Comparison of ENCODE assay signal across 11 mouse cellular contexts in genomic region chr19:57367201-57367600, GRCm38 (mm10). TPM values are rescaled to one million over a fixed set of nuclear protein-coding genes. Genes with fewer than 3 reads are reported as not detected.
DNase-seq lines count a peak whose midpoint lies in the region; ATAC-seq and TF ChIP-seq lines count a peak whose summit lies in the region.
"Had no signal": no experiment of that assay in that cellular context is flagged by ENCODE, and none has a peak within 500 bp of the region (broad histone marks: within the 10 kb centered on the region; RNA-seq: fewer than 3 reads in every experiment).

No protein-coding gene starts in this region.

- peaks cover 66% of the 10 kb centered on the region for H3K4me1 ChIP-seq in heart, embryonic 15.5 days (replicated peaks)
- H3K4me1 ChIP-seq in brown adipose tissue, adult 24 weeks (ENCODE audit: control insufficient read depth, insufficient read depth, insufficient read length, low read length): peaks cover 36% of the 10 kb centered on the region
- H3K4me1 ChIP-seq in liver, embryonic 14.5 days (replicated peaks; ENCODE audit: control insufficient read depth in 2 of 2, insufficient read depth in 2 of 2, low read length in 1 of 2): peaks cover 10 to 62% of the 10 kb centered on the region in 2 experiments

- 50% methylated on average over 4 of the region's 4 CpGs for WGBS in heart, embryonic 15.5 days
- 69% methylated on average over 4 of the region's 4 CpGs for WGBS in liver, embryonic 14.5 days (ENCODE audit: insufficient replicate concordance)

- no peak for TF ChIP-seq CTCF in liver, embryonic 14.5 days (IDR thresholded peaks at IDR 0.05; ENCODE audit: low read depth)

- no peak overlapping the region for H3K4me2 ChIP-seq in heart, embryonic 15.5 days
- peak overlapping the region; percentile 29 for H3K4me2 ChIP-seq in liver, embryonic 14.5 days (ENCODE audit: low read depth)
- H3K4me2 ChIP-seq: embryonic facial prominence, embryonic 15.5 days; midbrain, embryonic 12.5 days had no signal

- no peak; the same call in 1 of the 2 replicates for ATAC-seq in heart, embryonic 15.5 days (replicated peaks; ENCODE audit: insufficient number of reproducible peaks, insufficient read depth, low FRiP score, low read depth)
- ATAC-seq in liver, embryonic 14.5 days (ENCODE audit: insufficient read depth): no peak

- peak overlapping the region; percentile 60 for H3K27ac ChIP-seq in heart, embryonic 15.5 days
- H3K27ac ChIP-seq in brown adipose tissue, adult 24 weeks (replicated peaks; ENCODE audit: low read depth, low read length): peak overlapping the region; percentile 56
- no peak overlapping the region for H3K27ac ChIP-seq in liver, embryonic 14.5 days
- H3K27ac ChIP-seq: embryonic facial prominence, embryonic 15.5 days had no signal

- no peak overlapping the region for H3K4me3 ChIP-seq in heart, embryonic 15.5 days
- no peak overlapping the region for H3K4me3 ChIP-seq in brown adipose tissue, adult 24 weeks (ENCODE audit: insufficient read depth, low read depth, low read length)
- no peak overlapping the region for H3K4me3 ChIP-seq in liver, embryonic 14.5 days (ENCODE audit: insufficient read depth in 1 of 2, low read depth in 2 of 2, low read length in 2 of 2)
- H3K4me3 ChIP-seq: embryonic facial prominence, embryonic 15.5 days; midbrain, embryonic 12.5 days had no signal

- H3K27me3 ChIP-seq in heart, embryonic 15.5 days: no peaks in the 10 kb centered on the region
- H3K27me3 ChIP-seq in liver, embryonic 14.5 days (ENCODE audit: control insufficient read depth, insufficient read depth, low read length): no peaks in the 10 kb centered on the region
- H3K27me3 ChIP-seq: embryonic facial prominence, embryonic 15.5 days; midbrain, embryonic 12.5 days had no signal

- no peaks in the 10 kb centered on the region for H3K9me3 ChIP-seq in heart, embryonic 15.5 days (replicated peaks)
- H3K9me3 ChIP-seq in liver, embryonic 14.5 days (ENCODE audit: control insufficient read depth, low read length): no peaks in the 10 kb centered on the region
- H3K9me3 ChIP-seq: embryonic facial prominence, embryonic 15.5 days; midbrain, embryonic 12.5 days had no signal

- peaks cover 34% of the 10 kb centered on the region for H3K36me3 ChIP-seq in heart, embryonic 15.5 days
- peaks cover 8% of the 10 kb centered on the region for H3K36me3 ChIP-seq in liver, embryonic 14.5 days (replicated peaks; ENCODE audit: control insufficient read depth, insufficient read depth, low read depth)

- no peak overlapping the region for H3K9ac ChIP-seq in heart, embryonic 15.5 days
- no peak overlapping the region for H3K9ac ChIP-seq in liver, embryonic 14.5 days (replicated peaks)
- H3K9ac ChIP-seq: embryonic facial prominence, embryonic 15.5 days; midbrain, embryonic 12.5 days had no signal

- DNase-seq in heart, postnatal 4 days: no peak
- DNase-seq in liver, embryonic 14.5 days (ENCODE audit: low read depth in 3 of 3, low spot score in 3 of 3): no peak
- peak; percentile 47 for DNase-seq in skeletal muscle tissue, adult 2 months (ENCODE audit: low read depth, low spot score)
- no peak for DNase-seq in right cerebral cortex, postnatal 36 days (ENCODE audit: low spot score in 2 of 2)
- DNase-seq in cerebellum, postnatal 14 days: no peak
- DNase-seq: gastrocnemius, postnatal 25 days; kidney, postnatal 10 days had no signal

- no peak for TF ChIP-seq EP300 in liver, embryonic 14.5 days (IDR thresholded peaks at IDR 0.05; ENCODE audit: low read depth)

RNA-seq across cellular contexts. Expression of gene Fam160b1, which starts 6.7 kb away (rescaled TPM):
- 9.4 and 11.1 TPM in 2 replicates for polyA plus RNA-seq in heart, embryonic 15.5 days (2015; fragmentation: Nextera tagmentation; extraction: Ambion mirVana)
- 10 to 100 TPM; 18.6 to 19.4 TPM for total RNA-seq in heart, postnatal 4 days (2021)
- polyA plus RNA-seq in brown adipose tissue, adult 24 weeks (2012; ENCODE audit: insufficient read depth, insufficient read length, missing spikeins): 9.0 and 9.3 TPM in 2 replicates
- polyA plus RNA-seq in liver, embryonic 14.5 days (2012; rRNA removed): 4.8 and 5.1 TPM in 2 replicates
- 5.4 and 6.4 TPM in 2 replicates for polyA plus RNA-seq in liver, embryonic 14.5 days (2014; fragmentation: Nextera tagmentation; extraction: Ambion mirVana)

RNA-seq across cellular contexts. Expression of gene Ablim1, which starts 52.5 kb away (rescaled TPM):
- 56.2 and 63.8 TPM in 2 replicates for polyA plus RNA-seq in heart, embryonic 15.5 days (2015; fragmentation: Nextera tagmentation; extraction: Ambion mirVana)
- total RNA-seq in heart, postnatal 4 days (2021): 100 to 1,000 TPM; 312 to 353 TPM
- 52.5 and 54.2 TPM in 2 replicates for polyA plus RNA-seq in brown adipose tissue, adult 24 weeks (2012; ENCODE audit: insufficient read depth, insufficient read length, missing spikeins)
- 2.8 and 3.0 TPM in 2 replicates for polyA plus RNA-seq in liver, embryonic 14.5 days (2012; rRNA removed)
- polyA plus RNA-seq in liver, embryonic 14.5 days (2014; fragmentation: Nextera tagmentation; extraction: Ambion mirVana): 4.7 and 6.3 TPM in 2 replicates
